Mouse (Mus musculus) urinary bladder, postnatal 10 days (tissue): Measurements from ENCODE around the gene Mrpl36.

ENCODE experiments used
- DNase-seq: peaks from one replicate; pipeline ENCODE4 v3.0.0; 2022; ENCODE audit warnings: low spot score

Mrpl36 gene

GRCm38 (mm10) chr13:73346743-73347142 lies 18.4 kb downstream of the Mrpl36 start:
- DNase-seq, result no peak

- DNase-seq, result no peak
Measured at GRCm38 (mm10) chr13:73347171-73347570, 18.9 kb downstream of the Mrpl36 start.

- DNase-seq, result no peak
Measured at GRCm38 (mm10) chr13:73347922-73348650, 19.8 kb downstream of the Mrpl36 start.

GRCm38 (mm10) chr13:73350741-73351140 lies 22.4 kb downstream of the Mrpl36 start:
- DNase-seq, result no peak

- no peak for DNase-seq
Measured at GRCm38 (mm10) chr13:73351910-73352309, 23.6 kb downstream of the Mrpl36 start.

GRCm38 (mm10) chr13:73352491-73352890 lies 24.2 kb downstream of the Mrpl36 start:
- DNase-seq, result no peak

GRCm38 (mm10) chr13:73357106-73357505 lies 28.8 kb downstream of the Mrpl36 start:
- no peak for DNase-seq

- no peak for DNase-seq
Measured at GRCm38 (mm10) chr13:73373367-73373766, 45.1 kb downstream of the Mrpl36 start.

GRCm38 (mm10) chr13:73374612-73375011 lies 46.3 kb downstream of the Mrpl36 start:
- DNase-seq, result no peak

GRCm38 (mm10) chr13:73377637-73378036 lies 49.3 kb downstream of the Mrpl36 start:
- DNase-seq, result no peak
